Mouse (Mus musculus): ENCODE measurements at regions not wholly inside any gene's neighbourhood (a gene's known extent, or its start where the extent isn't known, plus 50 kb on each side); places are given as distances from the start of the nearest gene placed in this dataset.

GRCm38 (mm10) chr4:125814311-125814710 lies 210.0 kb upstream of the Csf3r start:
- WGBS, result 72% methylated on average over 12 of the region's 12 CpGs
- no peak overlapping the region for H3K4me3 ChIP-seq (ENCODE audit: low read length)

GRCm38 (mm10) chr4:125815276-125815675 lies 209.1 kb upstream of the Csf3r start:
- no peak overlapping the region for H3K27ac ChIP-seq (ENCODE audit: low read length)
- WGBS, result 6% methylated on average over 3 of the region's 3 CpGs
- no peak overlapping the region for H3K9ac ChIP-seq (replicated peaks; ENCODE audit: low read length)
- H3K4me3 ChIP-seq (ENCODE audit: low read length), result no peak overlapping the region
- H3K36me3 ChIP-seq (ENCODE audit: insufficient read depth, low read length), result no peaks in the 10 kb centered on the region
- H3K27me3 ChIP-seq (ENCODE audit: insufficient read depth, low read length), result peaks cover 20% of the 10 kb centered on the region
- no peaks in the 10 kb centered on the region for H3K4me1 ChIP-seq (ENCODE audit: insufficient read depth, low read length)
- ATAC-seq (ENCODE audit: low FRiP score, low TSS enrichment), result no peak
- no peak overlapping the region for H3K4me2 ChIP-seq (replicated peaks; ENCODE audit: low read depth, low read length)
- no peaks in the 10 kb centered on the region for H3K9me3 ChIP-seq (ENCODE audit: low read length)

More at GRCm38 (mm10) chr4:125814311-125814710, 210.0 kb upstream of the Csf3r start:
- Histone ChIP-seq H3K4me2 (replicated peaks; ENCODE audit: low read depth, low read length) (no peak overlapping the region), H3K4me1 (ENCODE audit: insufficient read depth, low read length) (peaks cover 2% of the 10 kb centered on the region), H3K27ac (ENCODE audit: low read length) (no peak overlapping the region), H3K9me3 (ENCODE audit: low read length) (no peaks in the 10 kb centered on the region), H3K9ac (replicated peaks; ENCODE audit: low read length) (no peak overlapping the region), H3K27me3 (ENCODE audit: insufficient read depth, low read length) (peaks cover 15% of the 10 kb centered on the region), H3K36me3 (ENCODE audit: insufficient read depth, low read length) (no peaks in the 10 kb centered on the region)
- no peak for ATAC-seq (ENCODE audit: low FRiP score, low TSS enrichment)

- Histone ChIP-seq H3K9me3 (ENCODE audit: low read length) (no peaks in the 10 kb centered on the region), H3K36me3 (ENCODE audit: insufficient read depth, low read length) (no peaks in the 10 kb centered on the region), H3K27me3 (ENCODE audit: insufficient read depth, low read length) (0 out of 2 replicates have a peak, but pooled peaks cover 3% of the 10 kb centered on the region), H3K4me2 (replicated peaks; ENCODE audit: low read depth, low read length) (no peak overlapping the region), H3K9ac (replicated peaks; ENCODE audit: low read length) (no peak overlapping the region), H3K4me1 (ENCODE audit: insufficient read depth, low read length) (no peaks in the 10 kb centered on the region), H3K27ac (ENCODE audit: low read length) (no peak overlapping the region), H3K4me3 (ENCODE audit: low read length) (no peak overlapping the region)
- WGBS, result 19% methylated on average over 3 of the region's 3 CpGs
- no peak for ATAC-seq (ENCODE audit: low FRiP score, low TSS enrichment)
Observed at GRCm38 (mm10) chr4:125824525-125824924, 199.8 kb upstream of the Csf3r start.

GRCm38 (mm10) chr4:125826416-125826815 lies 197.9 kb upstream of the Csf3r start:
- 48% methylated on average over 5 of the region's 5 CpGs for WGBS
- ATAC-seq (ENCODE audit: low FRiP score, low TSS enrichment), result no peak
- no peaks in the 10 kb centered on the region for H3K36me3 ChIP-seq (ENCODE audit: insufficient read depth, low read length)
- H3K4me3 ChIP-seq (ENCODE audit: low read length), result no peak overlapping the region
- H3K27me3 ChIP-seq (ENCODE audit: insufficient read depth, low read length), result no peaks in the 10 kb centered on the region
- H3K9me3 ChIP-seq (ENCODE audit: low read length), result no peaks in the 10 kb centered on the region
- no peak overlapping the region for H3K27ac ChIP-seq (ENCODE audit: low read length)
- no peak overlapping the region for H3K9ac ChIP-seq (replicated peaks; ENCODE audit: low read length)
- H3K4me1 ChIP-seq (ENCODE audit: insufficient read depth, low read length), result no peaks in the 10 kb centered on the region
- no peak overlapping the region for H3K4me2 ChIP-seq (replicated peaks; ENCODE audit: low read depth, low read length)

- Histone ChIP-seq H3K27me3 (ENCODE audit: insufficient read depth, low read length) (no peaks in the 10 kb centered on the region), H3K36me3 (ENCODE audit: insufficient read depth, low read length) (no peaks in the 10 kb centered on the region), H3K9me3 (ENCODE audit: low read length) (no peaks in the 10 kb centered on the region), H3K4me3 (ENCODE audit: low read length) (no peak overlapping the region), H3K9ac (replicated peaks; ENCODE audit: low read length) (no peak overlapping the region), H3K4me1 (ENCODE audit: insufficient read depth, low read length) (no peaks in the 10 kb centered on the region; the same call in 1 of the 2 replicates), H3K27ac (ENCODE audit: low read length) (no peak overlapping the region), H3K4me2 (replicated peaks; ENCODE audit: low read depth, low read length) (no peak overlapping the region)
- WGBS, result under 1% methylated on average over 8 of the region's 8 CpGs
- peak; percentile 67; the same call in 1 of the 2 replicates for ATAC-seq (ENCODE audit: low FRiP score, low TSS enrichment)
Observed at GRCm38 (mm10) chr4:125835250-125835649, 189.1 kb upstream of the Csf3r start.

GRCm38 (mm10) chr4:125847568-125847967 lies 176.8 kb upstream of the Csf3r start:
- Histone ChIP-seq H3K4me1 (ENCODE audit: insufficient read depth, low read length) (no peaks in the 10 kb centered on the region), H3K9ac (replicated peaks; ENCODE audit: low read length) (no peak overlapping the region), H3K4me2 (replicated peaks; ENCODE audit: low read depth, low read length) (no peak overlapping the region), H3K36me3 (ENCODE audit: insufficient read depth, low read length) (no peaks in the 10 kb centered on the region), H3K4me3 (ENCODE audit: low read length) (no peak overlapping the region), H3K27ac (ENCODE audit: low read length) (no peak overlapping the region), H3K9me3 (ENCODE audit: low read length) (no peaks in the 10 kb centered on the region; the same call in 1 of the 2 replicates), H3K27me3 (ENCODE audit: insufficient read depth, low read length) (peaks cover 3% of the 10 kb centered on the region; the same call in 1 of the 2 replicates)
- WGBS, result 79% methylated on average over 3 of the region's 3 CpGs
- no peak for ATAC-seq (ENCODE audit: low FRiP score, low TSS enrichment)

GRCm38 (mm10) chr4:125850300-125850699 lies 174.1 kb upstream of the Csf3r start:
- Histone ChIP-seq H3K4me2 (replicated peaks; ENCODE audit: low read depth, low read length) (no peak overlapping the region), H3K27me3 (ENCODE audit: insufficient read depth, low read length) (peaks cover 3% of the 10 kb centered on the region; the same call in 1 of the 2 replicates), H3K27ac (ENCODE audit: low read length) (no peak overlapping the region), H3K4me1 (ENCODE audit: insufficient read depth, low read length) (no peaks in the 10 kb centered on the region), H3K9me3 (ENCODE audit: low read length) (no peaks in the 10 kb centered on the region; the same call in 1 of the 2 replicates), H3K36me3 (ENCODE audit: insufficient read depth, low read length) (no peaks in the 10 kb centered on the region), H3K9ac (replicated peaks; ENCODE audit: low read length) (no peak overlapping the region), H3K4me3 (ENCODE audit: low read length) (no peak overlapping the region)
- no peak for ATAC-seq (ENCODE audit: low FRiP score, low TSS enrichment)
- 21% methylated on average over 4 of the region's 4 CpGs for WGBS

- no peak overlapping the region for H3K9ac ChIP-seq (replicated peaks; ENCODE audit: low read length)
- no peak overlapping the region for H3K27ac ChIP-seq (ENCODE audit: low read length)
- WGBS, result 37% methylated on average over 4 of the region's 4 CpGs
- H3K27me3 ChIP-seq (ENCODE audit: insufficient read depth, low read length), result no peaks in the 10 kb centered on the region
- peak; percentile 19; the same call in 1 of the 2 replicates for ATAC-seq (ENCODE audit: low FRiP score, low TSS enrichment)
- no peaks in the 10 kb centered on the region for H3K36me3 ChIP-seq (ENCODE audit: insufficient read depth, low read length)
- H3K9me3 ChIP-seq (ENCODE audit: low read length), result no peaks in the 10 kb centered on the region
- H3K4me2 ChIP-seq (replicated peaks; ENCODE audit: low read depth, low read length), result no peak overlapping the region
- no peak overlapping the region for H3K4me3 ChIP-seq (ENCODE audit: low read length)
- H3K4me1 ChIP-seq (ENCODE audit: insufficient read depth, low read length), result peaks cover 7% of the 10 kb centered on the region
Observed at GRCm38 (mm10) chr4:125852545-125852944, 171.8 kb upstream of the Csf3r start.

- no peak for ATAC-seq (ENCODE audit: low FRiP score, low TSS enrichment)
- WGBS, result 10% methylated on average over 11 of the region's 11 CpGs
Observed at GRCm38 (mm10) chr4:125855983-125856591, 168.3 kb upstream of the Csf3r start.

GRCm38 (mm10) chr4:125856781-125857180 lies 167.6 kb upstream of the Csf3r start:
- 62% methylated on average over 5 of the region's 5 CpGs for WGBS
- H3K4me3 ChIP-seq (ENCODE audit: low read length), result no peak overlapping the region
- ATAC-seq (ENCODE audit: low FRiP score, low TSS enrichment), result no peak
- H3K4me1 ChIP-seq (ENCODE audit: insufficient read depth, low read length), result peaks cover 7% of the 10 kb centered on the region
- no peaks in the 10 kb centered on the region for H3K36me3 ChIP-seq (ENCODE audit: insufficient read depth, low read length)
- no peak overlapping the region for H3K27ac ChIP-seq (ENCODE audit: low read length)
- H3K9me3 ChIP-seq (ENCODE audit: low read length), result no peaks in the 10 kb centered on the region
- no peaks in the 10 kb centered on the region for H3K27me3 ChIP-seq (ENCODE audit: insufficient read depth, low read length)
- H3K9ac ChIP-seq (replicated peaks; ENCODE audit: low read length), result no peak overlapping the region
- no peak overlapping the region for H3K4me2 ChIP-seq (replicated peaks; ENCODE audit: low read depth, low read length)

More at GRCm38 (mm10) chr4:125855983-125856591, 168.3 kb upstream of the Csf3r start:
- no peak overlapping the region for H3K4me2 ChIP-seq (replicated peaks; ENCODE audit: low read depth, low read length)
- H3K9ac ChIP-seq (replicated peaks; ENCODE audit: low read length), result no peak overlapping the region
- H3K9me3 ChIP-seq (ENCODE audit: low read length), result no peaks in the 10 kb centered on the region
- H3K4me1 ChIP-seq (ENCODE audit: insufficient read depth, low read length), result peaks cover 7% of the 10 kb centered on the region
- no peaks in the 10 kb centered on the region for H3K36me3 ChIP-seq (ENCODE audit: insufficient read depth, low read length)
- no peak overlapping the region for H3K4me3 ChIP-seq (ENCODE audit: low read length)
- H3K27ac ChIP-seq (ENCODE audit: low read length), result no peak overlapping the region
- no peaks in the 10 kb centered on the region for H3K27me3 ChIP-seq (ENCODE audit: insufficient read depth, low read length)
